Mouse (Mus musculus) monocyte, adult 5-6 weeks (primary cell): ENCODE measurements at regions not wholly inside any gene's neighbourhood (a gene's known extent, or its start where the extent isn't known, plus 50 kb on each side); places are given as distances from the start of the nearest gene placed in this dataset.

Source experiments
- ATAC-seq: fragments of 153-309, 156-312 bp; replicated peaks from 2 replicates; pipeline ENCODE4 v1.8.0; 2017; ENCODE audit warnings: mild to moderate bottlenecking; ENCODE audit not compliant: low TSS enrichment, insufficient number of reproducible peaks, severe bottlenecking, poor library complexity, low FRiP score

GRCm38 (mm10) chr1:61359011-61359930, 279.4 kb upstream of the Pard3b start:
- no peak for ATAC-seq

GRCm38 (mm10) chr1:61372581-61372980, 266.0 kb upstream of the Pard3b start:
- no peak for ATAC-seq

- ATAC-seq, result no peak
These were observed 264.7 kb upstream of the Pard3b start for GRCm38 (mm10) chr1:61373661-61374491.

- ATAC-seq, result no peak
These were observed 262.2 kb upstream of the Pard3b start for GRCm38 (mm10) chr1:61376417-61376816.

GRCm38 (mm10) chr1:61377070-61377469, 261.6 kb upstream of the Pard3b start:
- ATAC-seq, result no peak

GRCm38 (mm10) chr1:61378240-61378639, 260.4 kb upstream of the Pard3b start:
- ATAC-seq, result no peak

- no peak for ATAC-seq
These were observed 258.7 kb upstream of the Pard3b start for GRCm38 (mm10) chr1:61379771-61380517.

GRCm38 (mm10) chr1:61387587-61387986, 251.0 kb upstream of the Pard3b start:
- ATAC-seq, result no peak

- no peak for ATAC-seq
These were observed 240.8 kb upstream of the Pard3b start for GRCm38 (mm10) chr1:61397796-61398195.

- no peak for ATAC-seq
These were observed 236.3 kb upstream of the Pard3b start for GRCm38 (mm10) chr1:61402339-61402738.

GRCm38 (mm10) chr1:61407201-61407600, 231.4 kb upstream of the Pard3b start:
- no peak for ATAC-seq

- no peak for ATAC-seq
These were observed 223.9 kb upstream of the Pard3b start for GRCm38 (mm10) chr1:61414772-61415171.

GRCm38 (mm10) chr1:61415426-61416195, 223.0 kb upstream of the Pard3b start:
- ATAC-seq, result no peak

GRCm38 (mm10) chr1:61418396-61418795, 220.2 kb upstream of the Pard3b start:
- ATAC-seq, result no peak

GRCm38 (mm10) chr1:61419839-61420238, 218.8 kb upstream of the Pard3b start:
- no peak for ATAC-seq

GRCm38 (mm10) chr1:61423253-61423652, 215.4 kb upstream of the Pard3b start:
- no peak for ATAC-seq

GRCm38 (mm10) chr1:61428706-61429501, 209.7 kb upstream of the Pard3b start:
- no peak for ATAC-seq

- no peak for ATAC-seq
These were observed 201.0 kb upstream of the Pard3b start for GRCm38 (mm10) chr1:61437603-61438002.
